Mouse (Mus musculus) kidney, embryonic 14.5 days (tissue): ENCODE data around the gene Limch1. TPM values are rescaled to one million over a fixed set of nuclear protein-coding genes. Genes with fewer than 3 reads are reported as not detected.

Source experiments
- ATAC-seq: fragments of 200-750 bp; cut with Nextera tagmentation; 2 replicates; pipeline ENCODE4 v1.8.0; 2017; ENCODE audit warnings: moderate number of reproducible peaks, mild to moderate bottlenecking, moderate TSS enrichment, moderate library complexity; ENCODE audit not compliant: low FRiP score, low TSS enrichment
- H3K27ac ChIP-seq: fragments of 300-500 bp; sonication (generic); 2 replicates; pipeline ENCODE4 v1.5.1; 2014; ENCODE audit warnings: low read depth, mild to moderate bottlenecking, low read length, moderate library complexity, mixed read lengths
- H3K27me3 ChIP-seq: fragments of 300-500 bp; sonication (generic); 2 replicates; pipeline ENCODE4 v1.6.1; 2014; ENCODE audit warnings: mild to moderate bottlenecking, low read length; ENCODE audit not compliant: control insufficient read depth, insufficient read depth
- H3K36me3 ChIP-seq: fragments of 300-500 bp; sonication (generic); 2 replicates; pipeline ENCODE4 v1.6.1; 2014; ENCODE audit warnings: low read length, mixed read lengths; ENCODE audit not compliant: control insufficient read depth, insufficient read depth
- H3K4me1 ChIP-seq: fragments of 300-500 bp; sonication (generic); 2 replicates; pipeline ENCODE4 v1.6.1; 2014; ENCODE audit warnings: low read length, mixed read lengths; ENCODE audit not compliant: control insufficient read depth, insufficient read depth
- H3K4me2 ChIP-seq: fragments of 300-500 bp; sonication (generic); replicated peaks from 2 replicates; pipeline ENCODE4 v1.6.1; 2014; ENCODE audit warnings: low read depth, mild to moderate bottlenecking, low read length
- H3K4me3 ChIP-seq: fragments of 300-500 bp; sonication (generic); 2 replicates; pipeline ENCODE4 v1.5.1; 2014; ENCODE audit warnings: mild to moderate bottlenecking, low read length
- H3K9ac ChIP-seq: fragments of 300-500 bp; sonication (generic); 2 replicates; pipeline ENCODE4 v1.6.1; 2014; ENCODE audit warnings: low read depth, mild to moderate bottlenecking, low read length, moderate library complexity
- H3K9me3 ChIP-seq: fragments of 300-500 bp; sonication (generic); 2 replicates; pipeline ENCODE4 v1.6.1; 2016; ENCODE audit warnings: low read length; ENCODE audit not compliant: control insufficient read depth
- whole genome bisulfite sequencing: fragments of 180-500 bp; shearing (Covaris S2); extraction: QIAGEN DNeasy Blood & Tissue Kit; methylation state at CpG from one replicate; pipeline ENCODE4 v1.1.7; 2014; 5-methylcytosine and 5-hydroxymethylcytosine counted together
- polyA plus RNA-seq: library from polyadenylated mRNA; unstranded; fragments of >200 nt; fragmentation: Nextera tagmentation; extraction: Ambion mirVana; gene quantifications from 2 replicates; pipeline ENCODE4 v1.2.1, GENCODE M21; 2014

Gene Limch1
- polyA plus RNA-seq, 1 experiment from 2014 or later: 48.9 TPM

DNA sequence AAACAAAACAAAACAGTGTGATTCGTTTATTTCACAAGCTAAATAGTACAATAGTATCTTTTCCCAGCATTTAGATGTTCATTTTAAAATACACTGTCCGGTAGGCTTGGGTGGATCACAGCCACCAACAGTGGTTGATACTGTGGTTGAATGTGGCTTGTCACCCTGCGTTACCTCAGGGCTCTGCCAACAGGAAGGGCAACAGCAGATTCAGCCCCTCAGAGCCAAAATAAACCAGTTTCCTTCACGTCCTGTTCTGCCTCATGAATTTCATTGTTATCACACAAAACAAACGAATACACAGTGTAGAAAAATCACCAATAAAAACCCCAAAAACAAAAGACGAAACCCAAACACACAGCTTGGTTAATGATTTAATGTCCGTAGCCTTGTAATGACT lies 102.5 kb downstream of the Limch1 start:
- no peak for ATAC-seq

DNA sequence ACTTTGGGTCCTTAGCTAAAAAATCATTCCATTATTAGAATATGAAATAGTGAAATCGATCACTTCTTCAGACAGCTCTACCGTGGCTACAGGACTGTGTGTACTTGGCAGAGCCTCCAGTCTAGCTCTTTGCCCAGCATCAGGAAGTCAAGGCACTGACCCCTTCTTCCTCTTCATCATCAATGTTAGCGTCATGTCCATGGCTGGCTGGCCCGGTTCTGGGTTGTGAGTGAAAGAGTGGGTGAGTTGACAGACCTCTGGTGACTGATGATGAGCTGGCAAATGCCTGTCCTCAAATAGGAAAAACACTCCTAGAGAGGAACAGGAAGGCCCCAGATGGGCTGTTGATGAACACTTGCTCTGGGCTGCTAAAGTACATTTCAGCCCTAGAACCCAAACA lies 103.5 kb downstream of the Limch1 start:
- no peak overlapping the region for H3K4me2 ChIP-seq
- no peaks in the 10 kb centered on the region for H3K4me1 ChIP-seq
- H3K9ac ChIP-seq: no peak overlapping the region
- no peak for ATAC-seq
- H3K27ac ChIP-seq: no peak overlapping the region
- no peaks in the 10 kb centered on the region for H3K27me3 ChIP-seq
- no peaks in the 10 kb centered on the region for H3K36me3 ChIP-seq
- WGBS: 70% methylated on average over 4 of the region's 4 CpGs
- H3K9me3 ChIP-seq: no peaks in the 10 kb centered on the region
- H3K4me3 ChIP-seq: no peak overlapping the region

More for the DNA sequence above, 102.5 kb downstream of the Limch1 start:
- H3K36me3 ChIP-seq: no peaks in the 10 kb centered on the region
- no peaks in the 10 kb centered on the region for H3K27me3 ChIP-seq
- H3K4me1 ChIP-seq: no peaks in the 10 kb centered on the region
- H3K4me2 ChIP-seq: no peak overlapping the region
- H3K4me3 ChIP-seq: no peak overlapping the region
- H3K9ac ChIP-seq: no peak overlapping the region
- no peak overlapping the region for H3K27ac ChIP-seq
- WGBS: 36% methylated on average over 7 of the region's 7 CpGs
- no peaks in the 10 kb centered on the region for H3K9me3 ChIP-seq

DNA sequence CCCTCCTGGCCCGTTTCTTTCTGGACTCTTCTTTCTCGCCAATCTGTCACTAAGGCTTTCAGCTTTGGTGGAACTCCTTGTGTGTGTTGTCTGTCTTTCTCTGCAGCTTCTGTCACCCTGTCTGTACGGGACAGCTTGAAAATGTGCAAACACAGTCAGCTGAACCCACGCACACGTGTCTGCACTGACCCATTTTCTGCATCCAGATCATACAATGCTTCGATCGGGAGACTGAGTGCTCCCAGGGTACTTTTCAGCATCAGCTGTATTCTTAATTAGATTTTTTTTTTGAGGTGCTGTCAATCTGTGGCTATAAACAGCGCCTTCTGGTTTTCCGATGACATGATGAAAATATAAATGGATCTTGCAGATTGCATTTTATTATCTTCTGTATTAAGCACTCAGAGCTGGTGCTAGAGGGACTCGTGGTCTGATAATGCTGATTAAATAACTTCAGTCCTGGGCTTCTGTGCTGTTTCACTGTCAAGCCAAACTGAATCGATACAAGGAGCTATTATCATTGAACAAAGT lies 105.2 kb downstream of the Limch1 start:
- Histone ChIP-seq H3K4me2 (no peak overlapping the region), H3K36me3 (no peaks in the 10 kb centered on the region), H3K9me3 (no peaks in the 10 kb centered on the region), H3K4me1 (no peaks in the 10 kb centered on the region), H3K27me3 (no peaks in the 10 kb centered on the region), H3K9ac (no peak overlapping the region), H3K4me3 (no peak overlapping the region), H3K27ac (no peak overlapping the region)
- WGBS: 87% methylated on average over 11 of the region's 11 CpGs
- no peak for ATAC-seq

DNA sequence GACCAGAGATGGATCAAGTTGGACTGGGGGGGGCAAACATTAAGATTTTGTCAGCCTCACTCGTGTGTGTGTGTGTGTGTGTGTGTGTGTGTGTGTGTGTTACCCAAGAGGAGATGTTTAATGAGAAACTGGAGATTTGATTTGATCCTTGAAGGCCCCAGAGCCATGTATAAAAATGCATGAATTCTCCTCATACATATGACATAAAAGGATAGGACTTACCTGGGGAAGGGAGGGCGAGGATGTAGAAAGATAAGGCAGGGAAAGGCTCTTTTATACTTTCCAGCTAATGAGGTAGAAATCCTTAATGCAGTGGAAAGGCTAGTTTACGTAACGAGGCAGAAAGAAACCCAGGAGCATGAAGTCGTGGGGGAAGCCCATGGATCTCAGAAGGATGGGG lies 106.1 kb downstream of the Limch1 start:
- H3K27ac ChIP-seq: no peak overlapping the region
- no peaks in the 10 kb centered on the region for H3K27me3 ChIP-seq
- no peak overlapping the region for H3K4me2 ChIP-seq
- WGBS: 74% methylated on average over 5 of the region's 5 CpGs
- H3K9me3 ChIP-seq: no peaks in the 10 kb centered on the region
- ATAC-seq: no peak
- H3K36me3 ChIP-seq: no peaks in the 10 kb centered on the region
- no peak overlapping the region for H3K9ac ChIP-seq
- no peaks in the 10 kb centered on the region for H3K4me1 ChIP-seq
- no peak overlapping the region for H3K4me3 ChIP-seq

DNA sequence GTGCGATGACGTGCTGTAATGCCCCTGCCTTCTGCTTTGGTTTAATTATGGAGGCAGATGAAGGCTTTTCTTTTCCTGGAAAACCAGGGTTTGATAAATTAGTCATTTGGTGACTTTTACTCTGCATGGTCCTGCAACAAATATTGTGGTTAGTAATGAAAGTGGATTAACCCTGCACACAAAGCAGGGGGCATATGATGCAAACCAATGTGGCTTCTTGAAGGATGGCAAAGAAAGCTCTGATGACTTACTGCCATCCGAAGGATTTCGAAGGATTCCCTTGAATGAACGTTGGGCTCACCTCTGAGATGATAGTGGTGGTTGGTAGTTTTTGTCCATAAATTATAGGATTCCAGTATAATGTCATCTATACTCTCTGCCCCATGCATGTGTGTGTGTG lies 108.6 kb downstream of the Limch1 start:
- H3K4me2 ChIP-seq: no peak overlapping the region
- no peaks in the 10 kb centered on the region for H3K4me1 ChIP-seq
- H3K9me3 ChIP-seq: no peaks in the 10 kb centered on the region
- H3K27ac ChIP-seq: no peak overlapping the region
- H3K9ac ChIP-seq: no peak overlapping the region
- H3K27me3 ChIP-seq: no peaks in the 10 kb centered on the region
- no peaks in the 10 kb centered on the region for H3K36me3 ChIP-seq
- 86% methylated on average over 5 of the region's 5 CpGs for WGBS
- no peak overlapping the region for H3K4me3 ChIP-seq
- no peak for ATAC-seq

DNA sequence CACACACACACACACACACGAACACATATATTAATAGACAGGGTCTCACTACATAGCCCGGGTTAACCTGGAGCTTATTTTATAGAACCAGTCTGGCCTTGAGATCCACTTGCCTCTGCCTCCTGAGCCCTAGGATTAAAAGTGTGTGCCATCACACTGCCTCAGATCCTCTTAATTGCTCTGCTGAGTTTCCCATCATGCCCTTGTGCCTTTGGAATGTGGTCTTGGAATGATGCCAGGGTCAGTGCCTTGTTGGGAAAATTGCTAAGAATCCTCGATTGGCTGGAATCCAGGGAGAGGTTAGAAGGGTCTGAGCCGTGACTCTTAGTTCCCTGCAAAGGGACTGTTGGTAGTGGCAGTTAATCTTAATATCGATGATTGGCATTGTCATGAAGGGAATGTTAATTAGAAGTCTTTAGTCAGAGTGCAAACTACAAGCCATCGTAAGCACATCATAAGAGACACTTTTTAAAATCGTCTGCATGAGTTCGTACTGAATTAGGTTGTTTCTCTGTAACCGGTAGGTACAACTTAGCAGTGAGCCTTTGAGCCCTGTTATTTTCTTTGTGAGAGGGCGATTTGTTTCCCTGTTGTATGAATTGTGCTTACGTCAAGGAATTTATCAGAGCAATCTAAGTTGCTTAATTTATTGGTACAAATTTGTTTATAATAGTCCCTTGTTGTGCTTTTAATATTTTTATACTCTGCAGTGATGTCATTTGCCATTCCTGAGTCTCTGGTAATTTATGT lies 109.9 kb downstream of the Limch1 start:
- H3K27ac ChIP-seq: no peak overlapping the region

DNA sequence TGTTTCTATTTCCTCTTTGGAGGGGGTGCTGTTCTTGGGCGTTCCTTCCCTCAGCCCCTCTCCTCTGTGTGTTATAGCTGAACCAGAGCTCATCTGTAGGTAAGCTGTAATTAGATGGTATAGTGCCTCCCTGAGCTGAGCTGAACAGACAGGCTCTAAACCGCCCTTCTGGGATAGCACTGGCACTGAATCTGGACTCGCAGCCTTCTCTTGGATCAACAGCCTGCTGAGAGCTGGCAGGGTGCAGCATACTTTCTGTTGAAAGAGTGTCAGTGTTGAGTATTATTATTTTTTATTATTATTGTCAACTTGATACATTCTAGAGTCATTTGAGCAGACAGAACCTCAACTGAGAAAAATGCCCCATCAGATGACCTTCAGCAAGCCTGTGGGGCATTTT lies 113.9 kb downstream of the Limch1 start:
- Histone ChIP-seq H3K4me2 (no peak overlapping the region), H3K36me3 (no peaks in the 10 kb centered on the region), H3K4me1 (0 out of 2 replicates have a peak, but pooled peaks cover 13% of the 10 kb centered on the region), H3K9me3 (no peaks in the 10 kb centered on the region), H3K4me3 (no peak overlapping the region), H3K27ac (no peak overlapping the region), H3K9ac (no peak overlapping the region), H3K27me3 (no peaks in the 10 kb centered on the region)
- ATAC-seq: no peak
- WGBS: 96% methylated on average over 3 of the region's 3 CpGs

More for the DNA sequence above, 109.9 kb downstream of the Limch1 start:
- 63% methylated on average over 11 of the region's 11 CpGs for WGBS
- Histone ChIP-seq H3K36me3 (no peaks in the 10 kb centered on the region), H3K4me1 (no peaks in the 10 kb centered on the region), H3K9me3 (no peaks in the 10 kb centered on the region), H3K9ac (no peak overlapping the region), H3K4me2 (no peak overlapping the region), H3K27me3 (no peaks in the 10 kb centered on the region), H3K4me3 (no peak overlapping the region)
- ATAC-seq: no peak

DNA sequence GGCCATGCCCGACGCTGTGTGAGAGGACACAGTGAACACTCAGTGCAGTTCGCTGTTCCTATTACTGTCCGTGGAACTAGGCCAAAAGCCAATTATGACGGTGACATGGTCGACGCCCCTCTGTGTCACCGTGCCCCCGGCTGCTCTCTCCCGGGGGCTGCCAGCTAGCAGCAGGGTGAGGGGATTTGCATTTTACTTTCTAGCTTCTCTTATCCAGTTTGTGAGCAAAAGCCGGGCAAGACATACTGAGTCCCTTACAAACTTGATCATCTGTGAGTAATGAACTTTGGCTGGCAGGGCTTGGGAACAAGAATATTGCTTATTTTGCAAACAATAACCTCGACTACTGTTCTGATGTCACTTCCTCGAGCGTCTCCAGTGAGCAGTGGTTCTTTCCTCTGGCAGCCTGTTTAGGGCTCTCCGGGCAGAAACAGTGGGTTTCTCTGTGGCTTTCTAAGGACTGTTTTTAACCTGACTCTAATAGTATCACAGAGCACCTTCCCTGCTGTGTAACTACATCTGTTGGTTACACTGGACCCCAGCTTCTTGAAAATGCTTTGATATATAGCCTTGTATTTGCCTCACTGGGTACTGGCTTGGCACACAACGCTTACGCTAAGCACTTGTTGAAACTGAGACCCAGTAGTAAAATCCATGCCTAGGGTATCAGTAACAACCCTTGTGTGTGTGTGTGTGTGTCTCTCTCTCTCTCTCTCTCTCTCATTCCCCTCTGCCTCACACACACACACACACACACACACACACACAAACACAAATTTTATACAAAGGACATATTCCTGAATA lies 115.8 kb downstream of the Limch1 start:
- Histone ChIP-seq H3K27ac (peak overlapping the region; percentile 3; the same call in 1 of the 2 replicates), H3K4me2 (no peak overlapping the region), H3K4me3 (no peak overlapping the region), H3K4me1 (0 out of 2 replicates have a peak, but pooled peaks cover 13% of the 10 kb centered on the region), H3K9ac (no peak overlapping the region), H3K36me3 (no peaks in the 10 kb centered on the region), H3K27me3 (no peaks in the 10 kb centered on the region), H3K9me3 (no peaks in the 10 kb centered on the region)
- ATAC-seq: peak; percentile 82; the same call in 1 of the 2 replicates
- 45% methylated on average over 17 of the region's 17 CpGs for WGBS

DNA sequence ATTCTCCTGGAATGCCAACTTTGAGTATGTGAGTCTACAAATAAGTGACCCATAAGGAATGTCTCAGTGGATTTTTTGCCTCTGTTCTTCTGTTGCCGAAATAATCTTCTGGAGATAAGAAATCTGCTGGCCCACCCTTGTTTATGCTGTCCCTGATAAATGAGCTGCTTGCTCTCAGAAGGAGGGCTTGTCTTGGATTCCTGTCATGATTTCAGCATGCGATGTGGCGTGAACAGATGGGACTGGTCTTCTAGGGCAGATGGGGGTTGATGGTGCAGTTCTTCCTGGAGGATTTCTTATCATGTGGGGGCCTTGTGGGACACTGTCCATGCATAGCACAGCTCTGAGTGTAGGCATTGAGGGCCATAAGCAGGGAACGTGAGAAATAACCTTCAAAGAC lies 116.5 kb downstream of the Limch1 start:
- Histone ChIP-seq H3K36me3 (no peaks in the 10 kb centered on the region), H3K4me2 (no peak overlapping the region), H3K27ac (no peak overlapping the region), H3K27me3 (no peaks in the 10 kb centered on the region), H3K9me3 (no peaks in the 10 kb centered on the region), H3K4me3 (no peak overlapping the region), H3K9ac (no peak overlapping the region), H3K4me1 (0 out of 2 replicates have a peak, but pooled peaks cover 13% of the 10 kb centered on the region)
- 41% methylated on average over 4 of the region's 4 CpGs for WGBS
- 0 out of 2 replicates have a peak, but pooled peaks have one; percentile 59 for ATAC-seq
